Mouse (Mus musculus): Measurements from ENCODE around the gene Gramd4. TPM values are rescaled to one million over a fixed set of nuclear protein-coding genes. Genes with fewer than 3 reads are reported as not detected.

Gene Gramd4
- polyA plus RNA-seq, 1 experiment = 25.1 TPM

DNA sequence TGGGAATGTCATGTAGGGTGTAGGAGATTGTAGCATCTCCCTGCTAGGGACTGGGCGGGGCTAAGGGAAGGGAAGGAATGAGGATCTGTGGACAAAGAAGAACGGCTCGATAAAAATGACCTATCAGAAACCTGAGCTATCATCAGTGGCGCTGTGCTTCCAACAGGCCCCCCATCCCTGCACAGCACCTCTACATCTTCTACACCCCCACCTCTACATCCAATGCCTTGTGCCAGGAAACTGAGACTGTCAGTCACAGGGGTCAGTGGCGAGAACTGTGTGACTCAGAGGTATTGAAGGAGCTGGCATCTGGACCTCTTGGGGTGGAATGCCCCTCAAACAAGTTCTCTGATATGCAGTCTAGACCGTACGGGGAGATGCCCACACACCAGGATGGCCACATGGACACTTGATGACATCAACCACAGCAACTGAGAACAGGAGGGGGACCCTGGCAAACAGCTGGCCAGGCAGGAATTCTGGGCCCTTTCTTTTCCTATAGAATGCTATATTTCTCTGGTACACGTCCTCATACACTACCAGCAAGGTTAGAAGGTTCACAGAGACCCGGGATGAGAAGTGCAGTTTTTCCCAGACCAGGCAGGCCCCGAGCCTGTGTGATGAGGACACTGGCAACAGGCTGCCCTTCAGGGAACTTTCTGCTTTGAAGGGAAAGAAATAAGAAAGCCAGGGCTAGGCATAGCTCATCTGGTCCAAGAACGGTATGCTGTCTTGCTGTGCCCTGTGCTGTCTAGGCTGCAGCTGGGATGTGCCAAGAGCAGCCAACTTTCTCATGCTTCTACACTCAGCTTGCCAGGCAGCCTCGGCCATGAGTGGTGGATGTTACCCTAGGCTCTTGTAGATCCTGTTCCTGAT lies 111.7 kb downstream of the Gramd4 start:
- Histone ChIP-seq H3K36me3 (ENCODE audit: control insufficient read depth, insufficient read depth, low read length) (peaks cover 11% of the 10 kb centered on the region), H3K4me3 (ENCODE audit: low read depth, low read length) (no peak overlapping the region), H3K4me1 (ENCODE audit: control insufficient read depth, insufficient read depth, insufficient read length, low read length) (peaks cover 34% of the 10 kb centered on the region), H3K27me3 (ENCODE audit: control insufficient read depth, insufficient read depth, low read length) (no peaks in the 10 kb centered on the region), H3K27ac (ENCODE audit: insufficient read depth, low read depth, low read length) (peak overlapping the region; percentile 52)
- TF ChIP-seq POLR2A (IDR thresholded peaks at IDR 0.05; ENCODE audit: low read depth, low read length) (no peak), CTCF (IDR thresholded peaks at IDR 0.05; ENCODE audit: extremely low read depth, insufficient read length, insufficient replicate concordance, low read depth, low read length) (no peak)
- 81% methylated on average over 12 of the region's 12 CpGs for WGBS

DNA sequence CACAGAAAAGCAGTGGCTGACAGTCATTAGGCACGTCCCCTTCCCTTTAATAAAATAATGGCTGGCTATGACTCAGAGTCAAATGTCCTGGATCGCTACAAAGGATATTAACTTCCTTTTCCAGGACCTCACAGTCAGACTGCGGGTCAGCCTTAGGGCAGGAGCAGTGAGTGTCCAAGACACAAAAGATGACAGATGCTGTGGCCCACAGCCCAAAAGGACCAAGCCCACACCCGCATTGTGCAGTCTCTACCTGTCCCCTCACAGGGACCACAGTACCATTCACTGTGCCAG lies 112.3 kb downstream of the Gramd4 start:
- Histone ChIP-seq H3K27me3 (ENCODE audit: control insufficient read depth, insufficient read depth, low read length) (no peaks in the 10 kb centered on the region), H3K4me3 (ENCODE audit: low read depth, low read length) (no peak overlapping the region), H3K27ac (ENCODE audit: insufficient read depth, low read depth, low read length) (peak overlapping the region; percentile 52; the same call in 1 of the 2 replicates), H3K4me1 (ENCODE audit: control insufficient read depth, insufficient read depth, insufficient read length, low read length) (peaks cover 40% of the 10 kb centered on the region), H3K36me3 (ENCODE audit: control insufficient read depth, insufficient read depth, low read length) (peaks cover 7% of the 10 kb centered on the region)
- TF ChIP-seq CTCF (IDR thresholded peaks at IDR 0.05; ENCODE audit: extremely low read depth, insufficient read length, insufficient replicate concordance, low read depth, low read length) = no peak
- TF ChIP-seq POLR2A (IDR thresholded peaks at IDR 0.05; ENCODE audit: low read depth, low read length) = no peak
- 64% methylated on average over 4 of the region's 4 CpGs for WGBS

DNA sequence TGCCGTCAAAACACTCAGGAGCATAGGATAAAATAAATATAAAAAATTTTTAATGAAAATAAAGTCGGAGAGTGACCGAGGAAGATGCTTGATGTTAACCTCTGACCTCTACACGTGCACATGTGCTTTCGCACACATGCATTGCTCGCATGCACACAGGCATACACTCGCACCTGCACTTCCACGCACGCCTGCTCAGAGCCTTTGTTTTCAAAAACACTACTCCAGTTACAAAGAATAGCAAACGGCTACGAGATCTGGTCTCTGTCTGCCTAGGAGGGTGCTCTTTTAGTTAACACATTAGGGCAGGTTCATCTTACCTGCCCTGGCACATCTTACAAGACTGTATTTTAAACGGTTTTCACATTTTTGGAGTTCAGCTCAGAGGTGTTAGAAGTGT lies 113.8 kb downstream of the Gramd4 start:
- 86% methylated on average over 12 of the region's 12 CpGs for WGBS
- H3K4me3 ChIP-seq (ENCODE audit: low read depth, low read length) = no peak overlapping the region
- H3K27ac ChIP-seq (ENCODE audit: insufficient read depth, low read depth, low read length) = no peak overlapping the region
- H3K27me3 ChIP-seq (ENCODE audit: control insufficient read depth, insufficient read depth, low read length) = no peaks in the 10 kb centered on the region
- H3K4me1 ChIP-seq (ENCODE audit: control insufficient read depth, insufficient read depth, insufficient read length, low read length) = peaks cover 52% of the 10 kb centered on the region
- TF ChIP-seq POLR2A (IDR thresholded peaks at IDR 0.05; ENCODE audit: low read depth, low read length) = no peak
- TF ChIP-seq CTCF (IDR thresholded peaks at IDR 0.05; ENCODE audit: extremely low read depth, insufficient read length, insufficient replicate concordance, low read depth, low read length) = no peak
- H3K36me3 ChIP-seq (ENCODE audit: control insufficient read depth, insufficient read depth, low read length) = 0 out of 2 replicates have a peak, but pooled peaks cover under 1% of the 10 kb centered on the region

DNA sequence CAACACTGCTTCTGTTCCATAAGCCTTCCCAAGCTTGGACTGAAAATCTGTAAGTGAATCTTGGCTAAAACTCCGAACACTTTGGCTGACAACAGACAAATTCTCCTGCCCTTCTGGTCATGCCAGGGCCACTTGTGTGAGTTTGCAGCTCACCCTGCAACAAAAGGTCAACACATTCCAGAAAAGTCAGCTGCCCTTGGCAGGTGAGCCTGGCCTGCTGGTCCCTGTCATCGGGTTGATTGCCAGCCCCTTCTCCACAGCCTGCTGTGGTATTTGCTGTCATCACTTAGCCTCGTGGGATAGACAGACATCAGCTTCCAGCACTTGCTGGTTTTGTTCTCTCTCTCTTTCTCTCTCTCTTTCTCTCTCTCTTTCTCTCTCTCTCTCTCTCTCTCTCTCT lies 114.6 kb downstream of the Gramd4 start:
- H3K4me3 ChIP-seq (ENCODE audit: low read depth, low read length) = no peak overlapping the region
- H3K27ac ChIP-seq (ENCODE audit: insufficient read depth, low read depth, low read length) = no peak overlapping the region
- H3K36me3 ChIP-seq (ENCODE audit: control insufficient read depth, insufficient read depth, low read length) = no peaks in the 10 kb centered on the region
- WGBS = 38% methylated on average over 3 of the region's 3 CpGs
- no peak for TF ChIP-seq CTCF (IDR thresholded peaks at IDR 0.05; ENCODE audit: extremely low read depth, insufficient read length, insufficient replicate concordance, low read depth, low read length)
- no peak for TF ChIP-seq POLR2A (IDR thresholded peaks at IDR 0.05; ENCODE audit: low read depth, low read length)
- no peaks in the 10 kb centered on the region for H3K27me3 ChIP-seq (ENCODE audit: control insufficient read depth, insufficient read depth, low read length)
- peaks cover 59% of the 10 kb centered on the region for H3K4me1 ChIP-seq (ENCODE audit: control insufficient read depth, insufficient read depth, insufficient read length, low read length)

DNA sequence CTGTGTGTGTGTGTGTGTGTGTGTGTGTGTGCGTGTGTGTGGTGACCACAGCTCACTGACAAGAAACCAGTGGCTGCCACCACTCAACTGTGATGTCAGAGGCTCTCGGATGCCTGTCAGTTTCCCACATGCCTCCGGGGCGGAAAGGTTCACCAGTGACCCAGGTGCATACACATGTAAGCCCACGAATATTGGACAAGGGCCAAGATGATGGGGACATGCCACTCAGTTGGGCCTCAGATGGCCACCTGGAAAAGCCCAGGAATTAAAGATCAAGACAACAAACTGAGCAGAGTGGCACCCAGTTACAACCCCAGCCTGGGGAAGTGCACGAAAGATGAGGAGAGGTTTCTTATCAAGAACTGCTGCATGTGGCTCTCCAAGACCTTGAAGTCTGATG lies 115.0 kb downstream of the Gramd4 start:
- no peak overlapping the region for H3K4me3 ChIP-seq (ENCODE audit: low read depth, low read length)
- H3K4me1 ChIP-seq (ENCODE audit: control insufficient read depth, insufficient read depth, insufficient read length, low read length) = peaks cover 62% of the 10 kb centered on the region
- TF ChIP-seq POLR2A (IDR thresholded peaks at IDR 0.05; ENCODE audit: low read depth, low read length) = no peak
- no peak for TF ChIP-seq CTCF (IDR thresholded peaks at IDR 0.05; ENCODE audit: extremely low read depth, insufficient read length, insufficient replicate concordance, low read depth, low read length)
- H3K27ac ChIP-seq (ENCODE audit: insufficient read depth, low read depth, low read length) = peak overlapping the region; percentile 70
- no peaks in the 10 kb centered on the region for H3K36me3 ChIP-seq (ENCODE audit: control insufficient read depth, insufficient read depth, low read length)
- no peaks in the 10 kb centered on the region for H3K27me3 ChIP-seq (ENCODE audit: control insufficient read depth, insufficient read depth, low read length)
- 30% methylated on average over 6 of the region's 6 CpGs for WGBS

DNA sequence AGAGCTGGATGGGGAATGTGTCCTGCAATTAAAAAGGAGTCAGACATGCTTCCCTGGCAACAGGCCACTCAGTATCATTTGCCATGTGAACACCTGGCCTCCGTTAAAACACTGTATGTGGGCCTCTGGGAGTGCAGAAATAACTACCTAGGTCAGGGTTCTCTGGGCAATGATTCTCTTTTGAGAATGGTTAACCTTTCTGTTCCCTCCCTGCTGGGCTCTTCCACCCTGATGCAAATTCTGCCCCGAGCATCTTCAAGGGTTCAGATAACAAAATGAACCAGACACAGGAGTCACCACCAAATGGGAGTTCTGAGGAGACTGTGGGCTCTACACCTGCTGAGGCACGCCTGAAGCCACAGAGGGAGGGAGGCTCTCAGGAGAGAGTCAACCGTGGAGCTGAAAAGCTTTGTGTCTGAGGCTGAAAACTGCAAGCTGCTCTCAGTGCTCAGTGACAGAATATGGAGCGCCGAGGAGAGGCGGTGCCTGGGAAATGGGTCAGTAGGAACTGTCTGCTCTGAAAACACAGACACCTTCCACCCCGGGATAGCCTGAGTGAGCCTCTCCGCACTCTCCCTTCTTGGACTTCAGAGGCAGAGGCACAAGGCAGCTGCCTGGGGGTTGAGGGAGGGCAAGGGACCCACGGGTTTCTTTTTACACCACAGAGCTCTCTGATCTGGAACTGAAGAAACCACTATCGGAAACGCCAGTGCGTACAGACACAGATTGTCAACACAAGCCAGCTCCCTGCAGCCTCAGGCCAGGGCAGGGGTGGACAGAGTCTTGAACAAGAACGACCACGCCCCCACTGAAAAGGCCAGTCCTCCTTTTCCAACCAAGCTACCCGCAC lies 115.9 kb downstream of the Gramd4 start:
- Histone ChIP-seq H3K36me3 (ENCODE audit: control insufficient read depth, insufficient read depth, low read length) (no peaks in the 10 kb centered on the region), H3K4me3 (ENCODE audit: low read depth, low read length) (no peak overlapping the region), H3K27me3 (ENCODE audit: control insufficient read depth, insufficient read depth, low read length) (no peaks in the 10 kb centered on the region), H3K27ac (ENCODE audit: insufficient read depth, low read depth, low read length) (peak overlapping the region; percentile 70), H3K4me1 (ENCODE audit: control insufficient read depth, insufficient read depth, insufficient read length, low read length) (peaks cover 67% of the 10 kb centered on the region)
- no peak for TF ChIP-seq POLR2A (IDR thresholded peaks at IDR 0.05; ENCODE audit: low read depth, low read length)
- no peak for TF ChIP-seq CTCF (IDR thresholded peaks at IDR 0.05; ENCODE audit: extremely low read depth, insufficient read length, insufficient replicate concordance, low read depth, low read length)
- 16% methylated on average over 16 of the region's 16 CpGs for WGBS

All from small intestine, adult 2 months (tissue).